Mouse (Mus musculus): ENCODE results near the gene Kif27. TPM values are rescaled to one million over a fixed set of nuclear protein-coding genes. Genes with fewer than 3 reads are reported as not detected.

The Kif27 gene
- polyA plus RNA-seq, 1 experiment from 2014 or later, result 1.4 TPM

DNA sequence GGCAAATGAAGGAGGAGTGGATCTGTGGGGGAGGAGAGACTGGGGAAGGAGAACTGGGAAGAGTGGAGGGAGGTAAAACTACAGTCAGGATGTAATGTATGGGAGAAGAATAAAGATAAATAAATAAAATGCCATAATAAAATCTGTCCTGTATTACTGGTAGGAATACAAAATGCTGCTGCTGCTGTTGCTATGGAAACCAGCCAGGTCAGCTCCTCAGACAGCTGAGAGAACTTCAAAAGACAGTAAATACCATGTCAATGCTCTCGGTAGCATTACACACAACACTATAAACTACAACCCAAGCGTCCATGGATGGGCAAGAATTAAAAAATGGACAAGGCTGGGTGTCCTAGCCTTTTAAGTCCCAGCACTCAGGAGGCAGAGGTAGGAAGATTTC, 41.2 kb downstream of the Kif27 start:
- WGBS, result 69% methylated on average over 2 of the region's 2 CpGs
- Histone ChIP-seq H3K36me3 (ENCODE audit: control insufficient read depth, insufficient read depth) (no peaks in the 10 kb centered on the region), H3K9ac (replicated peaks; ENCODE audit: low read depth, low read length) (no peak overlapping the region), H3K9me3 (ENCODE audit: control insufficient read depth, low read length) (no peaks in the 10 kb centered on the region), H3K4me1 (replicated peaks; ENCODE audit: control insufficient read depth, insufficient read depth, low read length) (no peaks in the 10 kb centered on the region), H3K4me2 (ENCODE audit: low read length) (no peak overlapping the region), H3K27ac (ENCODE audit: low read length) (no peak overlapping the region), H3K4me3 (replicated peaks; ENCODE audit: low read length) (no peak overlapping the region), H3K27me3 (replicated peaks; ENCODE audit: control insufficient read depth, insufficient read depth, low read length) (no peaks in the 10 kb centered on the region)
- ATAC-seq, result no peak

DNA sequence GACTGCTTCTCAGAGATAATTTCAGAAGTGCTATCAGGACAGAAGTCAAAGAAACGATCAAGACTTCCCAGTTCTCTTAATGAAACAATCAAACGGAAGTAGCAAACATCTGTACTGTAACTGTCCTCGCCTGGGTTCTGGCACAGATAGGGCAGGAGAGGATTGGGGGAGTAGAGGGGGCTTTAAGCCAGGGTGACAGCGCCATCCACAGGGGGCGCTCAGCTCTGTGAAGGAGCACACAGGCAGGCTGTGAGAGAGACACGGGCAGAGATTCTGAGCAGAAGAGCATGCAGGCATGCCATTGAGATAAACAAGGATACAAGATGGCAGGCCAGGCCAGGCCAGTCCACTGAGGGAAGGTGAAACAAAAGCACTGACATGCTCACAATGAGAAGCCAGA, 43.9 kb downstream of the Kif27 start:
- H3K27me3 ChIP-seq (replicated peaks; ENCODE audit: control insufficient read depth, insufficient read depth, low read length), result no peaks in the 10 kb centered on the region
- H3K36me3 ChIP-seq (ENCODE audit: control insufficient read depth, insufficient read depth), result no peaks in the 10 kb centered on the region
- ATAC-seq, result no peak
- no peak overlapping the region for H3K9ac ChIP-seq (replicated peaks; ENCODE audit: low read depth, low read length)
- no peak overlapping the region for H3K27ac ChIP-seq (ENCODE audit: low read length)
- WGBS, result 64% methylated on average over 6 of the region's 6 CpGs
- no peaks in the 10 kb centered on the region for H3K4me1 ChIP-seq (replicated peaks; ENCODE audit: control insufficient read depth, insufficient read depth, low read length)
- H3K4me2 ChIP-seq (ENCODE audit: low read length), result no peak overlapping the region
- H3K9me3 ChIP-seq (ENCODE audit: control insufficient read depth, low read length), result no peaks in the 10 kb centered on the region
- no peak overlapping the region for H3K4me3 ChIP-seq (replicated peaks; ENCODE audit: low read length)

DNA sequence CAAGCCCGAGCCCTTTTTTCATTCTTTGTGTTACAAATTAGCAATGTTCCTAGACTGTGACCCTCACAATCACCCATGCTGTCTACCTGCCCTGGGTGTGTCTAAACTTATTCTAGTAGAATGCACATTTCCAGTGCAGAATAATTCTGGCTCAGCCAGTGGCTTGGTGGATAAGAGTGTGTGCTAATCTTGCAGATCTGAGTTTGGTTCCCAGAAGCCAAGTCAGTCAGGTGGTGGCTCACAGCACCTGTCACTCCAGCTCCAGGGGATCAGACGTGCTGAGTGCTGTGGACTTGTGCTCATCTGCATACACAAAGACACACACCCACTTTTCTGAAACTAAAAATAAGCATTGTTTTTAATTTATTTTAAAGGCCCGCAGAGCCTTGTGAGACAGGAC, 45.2 kb downstream of the Kif27 start:
- WGBS, result 65% methylated on average over 3 of the region's 3 CpGs
- H3K9me3 ChIP-seq (ENCODE audit: control insufficient read depth, low read length), result no peaks in the 10 kb centered on the region
- H3K4me1 ChIP-seq (replicated peaks; ENCODE audit: control insufficient read depth, insufficient read depth, low read length), result no peaks in the 10 kb centered on the region
- no peak overlapping the region for H3K4me3 ChIP-seq (replicated peaks; ENCODE audit: low read length)
- no peak overlapping the region for H3K9ac ChIP-seq (replicated peaks; ENCODE audit: low read depth, low read length)
- ATAC-seq, result no peak
- no peaks in the 10 kb centered on the region for H3K27me3 ChIP-seq (replicated peaks; ENCODE audit: control insufficient read depth, insufficient read depth, low read length)
- no peak overlapping the region for H3K4me2 ChIP-seq (ENCODE audit: low read length)
- no peaks in the 10 kb centered on the region for H3K36me3 ChIP-seq (ENCODE audit: control insufficient read depth, insufficient read depth)
- no peak overlapping the region for H3K27ac ChIP-seq (ENCODE audit: low read length)

DNA sequence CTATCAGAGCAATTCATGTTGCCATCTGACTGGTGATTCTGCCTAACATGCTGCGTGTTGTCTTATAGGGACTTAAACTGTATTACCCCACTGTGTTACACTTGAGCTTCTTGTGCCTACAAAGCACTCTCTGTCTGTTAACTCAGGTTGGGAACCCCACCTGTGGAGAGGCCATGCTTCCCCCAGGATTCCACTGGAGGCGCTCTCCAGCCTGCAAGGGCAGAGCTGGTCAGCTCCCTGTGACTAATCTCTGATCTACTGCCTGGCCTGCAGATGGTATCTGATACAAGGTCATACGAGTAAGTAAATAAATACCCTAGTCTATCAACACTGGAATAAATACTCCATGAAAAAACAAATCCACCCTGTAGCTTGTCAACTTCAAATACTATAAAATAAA, 47.6 kb downstream of the Kif27 start:
- ATAC-seq, result no peak
- Histone ChIP-seq H3K27me3 (replicated peaks; ENCODE audit: control insufficient read depth, insufficient read depth, low read length) (no peaks in the 10 kb centered on the region), H3K27ac (ENCODE audit: low read length) (no peak overlapping the region), H3K9me3 (ENCODE audit: control insufficient read depth, low read length) (no peaks in the 10 kb centered on the region), H3K4me2 (ENCODE audit: low read length) (no peak overlapping the region), H3K4me3 (replicated peaks; ENCODE audit: low read length) (no peak overlapping the region), H3K4me1 (replicated peaks; ENCODE audit: control insufficient read depth, insufficient read depth, low read length) (no peaks in the 10 kb centered on the region), H3K9ac (replicated peaks; ENCODE audit: low read depth, low read length) (no peak overlapping the region), H3K36me3 (ENCODE audit: control insufficient read depth, insufficient read depth) (no peaks in the 10 kb centered on the region)
- WGBS, result 49% methylated on average over 3 of the region's 3 CpGs

DNA sequence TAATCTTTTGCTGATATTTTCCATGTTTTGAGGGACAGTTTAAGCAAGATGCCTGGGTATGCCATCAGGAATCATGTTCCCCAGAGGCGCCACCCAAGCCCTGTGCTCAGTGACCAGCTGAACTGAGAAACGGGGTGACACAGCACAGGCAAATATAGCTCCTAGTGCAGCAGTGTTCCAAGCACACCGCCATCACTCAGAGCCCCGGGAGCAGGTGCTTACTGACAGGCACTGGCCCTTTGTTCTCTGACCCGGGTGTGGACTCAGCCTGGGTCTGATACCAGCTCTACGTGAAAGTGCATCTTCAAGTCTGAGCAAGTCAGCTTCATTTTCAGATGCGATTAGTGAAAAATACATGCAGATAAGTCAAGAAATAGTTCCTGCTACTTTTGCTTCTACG, 49.4 kb downstream of the Kif27 start:
- H3K27me3 ChIP-seq (replicated peaks; ENCODE audit: control insufficient read depth, insufficient read depth, low read length), result no peaks in the 10 kb centered on the region
- WGBS, result 71% methylated on average over 8 of the region's 8 CpGs

DNA sequence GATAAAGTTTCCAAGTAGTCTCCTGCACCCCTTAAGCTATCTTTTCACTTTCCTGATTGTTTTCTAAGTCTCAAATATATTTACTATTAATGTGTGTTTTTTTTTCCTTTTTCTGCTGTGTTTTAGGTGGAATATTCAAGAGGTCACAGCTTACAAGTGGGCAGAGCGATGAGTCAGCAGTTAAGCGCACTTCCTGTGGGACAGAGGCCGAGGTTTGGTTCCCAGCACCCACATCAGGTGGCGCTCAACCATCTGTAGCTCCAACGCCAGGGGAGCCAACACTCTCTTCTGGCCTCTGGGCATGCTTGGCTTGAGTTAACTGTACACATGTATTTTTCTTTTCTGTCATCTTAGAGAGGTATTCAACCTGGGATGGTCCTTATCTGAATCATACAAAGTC, 51.5 kb downstream of the Kif27 start:
- no peaks in the 10 kb centered on the region for H3K27me3 ChIP-seq (replicated peaks; ENCODE audit: control insufficient read depth, insufficient read depth, low read length)
- no peak overlapping the region for H3K9ac ChIP-seq (replicated peaks; ENCODE audit: low read depth, low read length)
- no peaks in the 10 kb centered on the region for H3K4me1 ChIP-seq (replicated peaks; ENCODE audit: control insufficient read depth, insufficient read depth, low read length)
- no peak overlapping the region for H3K27ac ChIP-seq (ENCODE audit: low read length)
- H3K4me3 ChIP-seq (replicated peaks; ENCODE audit: low read length), result no peak overlapping the region
- no peaks in the 10 kb centered on the region for H3K9me3 ChIP-seq (ENCODE audit: control insufficient read depth, low read length)
- WGBS, result 92% methylated on average over 5 of the region's 5 CpGs
- no peaks in the 10 kb centered on the region for H3K36me3 ChIP-seq (ENCODE audit: control insufficient read depth, insufficient read depth)
- ATAC-seq, result no peak
- H3K4me2 ChIP-seq (ENCODE audit: low read length), result no peak overlapping the region

More for the DNA sequence above, 49.4 kb downstream of the Kif27 start:
- no peaks in the 10 kb centered on the region for H3K36me3 ChIP-seq (ENCODE audit: control insufficient read depth, insufficient read depth)
- no peaks in the 10 kb centered on the region for H3K4me1 ChIP-seq (replicated peaks; ENCODE audit: control insufficient read depth, insufficient read depth, low read length)
- H3K4me3 ChIP-seq (replicated peaks; ENCODE audit: low read length), result no peak overlapping the region
- H3K9me3 ChIP-seq (ENCODE audit: control insufficient read depth, low read length), result no peaks in the 10 kb centered on the region
- H3K9ac ChIP-seq (replicated peaks; ENCODE audit: low read depth, low read length), result no peak overlapping the region
- no peak overlapping the region for H3K4me2 ChIP-seq (ENCODE audit: low read length)
- no peak for ATAC-seq
- no peak overlapping the region for H3K27ac ChIP-seq (ENCODE audit: low read length)

DNA sequence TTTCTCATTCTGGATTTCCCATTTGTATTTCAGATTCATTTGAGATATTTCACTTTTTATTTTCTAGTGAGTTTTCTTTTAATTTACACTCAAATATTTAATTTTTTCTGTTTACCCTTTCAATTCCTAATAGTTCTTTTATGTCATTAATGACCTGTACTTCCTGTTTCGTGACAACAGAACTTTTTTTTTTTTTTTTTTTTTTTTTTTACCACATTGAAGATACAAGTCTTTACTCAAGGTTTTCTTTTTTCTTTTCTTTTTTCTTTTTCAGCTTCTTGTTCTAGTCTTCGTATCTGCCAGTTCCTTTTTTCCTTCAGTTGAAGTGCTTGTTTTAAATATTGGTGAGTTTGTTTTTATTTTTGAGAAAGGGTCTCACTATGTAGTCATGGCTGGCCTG, 53.7 kb downstream of the Kif27 start:
- Histone ChIP-seq H3K27ac (ENCODE audit: low read length) (no peak overlapping the region), H3K4me2 (ENCODE audit: low read length) (no peak overlapping the region), H3K4me1 (replicated peaks; ENCODE audit: control insufficient read depth, insufficient read depth, low read length) (no peaks in the 10 kb centered on the region), H3K9me3 (ENCODE audit: control insufficient read depth, low read length) (no peaks in the 10 kb centered on the region), H3K4me3 (replicated peaks; ENCODE audit: low read length) (no peak overlapping the region), H3K36me3 (ENCODE audit: control insufficient read depth, insufficient read depth) (no peaks in the 10 kb centered on the region), H3K9ac (replicated peaks; ENCODE audit: low read depth, low read length) (no peak overlapping the region), H3K27me3 (replicated peaks; ENCODE audit: control insufficient read depth, insufficient read depth, low read length) (no peaks in the 10 kb centered on the region)
- 87% methylated on average over 2 of the region's 2 CpGs for WGBS
- no peak for ATAC-seq

DNA sequence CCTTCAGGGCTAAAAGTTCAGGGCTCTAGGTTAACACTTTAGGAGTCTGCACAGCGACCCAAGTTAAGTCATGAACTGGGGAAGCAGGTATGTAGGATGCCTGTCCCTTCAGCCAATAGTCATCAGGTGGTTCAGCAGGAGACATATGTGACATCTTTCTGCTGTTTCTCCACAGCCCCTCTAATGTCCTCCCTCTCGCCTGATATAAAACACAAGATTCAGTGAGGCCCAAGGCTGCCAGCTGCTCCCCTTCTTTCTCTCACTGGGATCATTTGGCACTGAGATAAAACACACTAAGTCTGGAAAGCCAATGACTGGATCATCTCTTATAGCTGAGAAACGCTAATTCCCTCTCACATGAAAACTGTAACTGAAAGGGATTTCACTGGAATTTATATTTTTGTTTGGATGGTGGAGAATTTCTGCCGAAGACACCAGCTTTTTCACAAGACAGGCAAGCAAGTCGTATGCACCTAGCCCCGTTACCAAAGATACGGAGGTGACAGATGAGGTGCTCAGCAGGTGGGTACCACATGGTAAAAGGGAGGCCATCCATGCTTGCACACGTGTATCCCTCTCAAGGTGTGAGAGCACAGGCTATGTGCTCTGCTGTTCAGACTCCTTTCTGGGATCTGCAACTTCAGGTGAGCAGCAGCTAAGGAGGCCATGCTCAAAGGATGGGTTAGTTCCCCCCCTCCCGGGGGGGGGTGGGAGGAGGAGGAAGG, 56.3 kb downstream of the Kif27 start:
- 77% methylated on average over 9 of the region's 9 CpGs for WGBS
- H3K9me3 ChIP-seq (ENCODE audit: control insufficient read depth, low read length), result no peaks in the 10 kb centered on the region
- H3K27me3 ChIP-seq (replicated peaks; ENCODE audit: control insufficient read depth, insufficient read depth, low read length), result no peaks in the 10 kb centered on the region
- no peaks in the 10 kb centered on the region for H3K36me3 ChIP-seq (ENCODE audit: control insufficient read depth, insufficient read depth)
- H3K4me1 ChIP-seq (replicated peaks; ENCODE audit: control insufficient read depth, insufficient read depth, low read length), result no peaks in the 10 kb centered on the region
- H3K4me3 ChIP-seq (replicated peaks; ENCODE audit: low read length), result no peak overlapping the region
- H3K27ac ChIP-seq (ENCODE audit: low read length), result no peak overlapping the region
- no peak overlapping the region for H3K9ac ChIP-seq (replicated peaks; ENCODE audit: low read depth, low read length)
- H3K4me2 ChIP-seq (ENCODE audit: low read length), result no peak overlapping the region
- ATAC-seq, result no peak

DNA sequence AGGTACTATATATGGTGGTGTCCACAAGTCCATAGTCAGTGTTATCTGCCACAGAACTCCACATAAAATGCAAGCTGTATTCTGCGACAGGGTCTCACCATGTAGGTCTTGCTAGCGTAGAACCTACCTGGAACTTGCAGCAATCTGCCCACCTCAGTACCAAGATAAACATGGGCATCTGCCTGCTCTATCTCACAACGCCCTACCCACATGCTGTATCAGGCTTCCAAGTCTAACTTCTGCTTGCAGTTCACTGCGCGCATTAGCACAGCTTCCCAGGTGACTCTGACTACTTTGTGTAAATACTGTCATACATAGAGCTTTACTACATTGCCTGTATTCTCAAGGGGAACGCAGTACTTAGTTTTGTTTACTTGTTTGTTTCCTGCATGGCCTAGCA, 57.0 kb downstream of the Kif27 start:
- Histone ChIP-seq H3K27me3 (replicated peaks; ENCODE audit: control insufficient read depth, insufficient read depth, low read length) (no peaks in the 10 kb centered on the region), H3K4me1 (replicated peaks; ENCODE audit: control insufficient read depth, insufficient read depth, low read length) (no peaks in the 10 kb centered on the region), H3K27ac (ENCODE audit: low read length) (no peak overlapping the region), H3K9ac (replicated peaks; ENCODE audit: low read depth, low read length) (no peak overlapping the region), H3K4me2 (ENCODE audit: low read length) (no peak overlapping the region), H3K9me3 (ENCODE audit: control insufficient read depth, low read length) (no peaks in the 10 kb centered on the region), H3K4me3 (replicated peaks; ENCODE audit: low read length) (no peak overlapping the region), H3K36me3 (ENCODE audit: control insufficient read depth, insufficient read depth) (no peaks in the 10 kb centered on the region)
- no peak for ATAC-seq
- WGBS, result 97% methylated on average over 6 of the region's 6 CpGs

DNA sequence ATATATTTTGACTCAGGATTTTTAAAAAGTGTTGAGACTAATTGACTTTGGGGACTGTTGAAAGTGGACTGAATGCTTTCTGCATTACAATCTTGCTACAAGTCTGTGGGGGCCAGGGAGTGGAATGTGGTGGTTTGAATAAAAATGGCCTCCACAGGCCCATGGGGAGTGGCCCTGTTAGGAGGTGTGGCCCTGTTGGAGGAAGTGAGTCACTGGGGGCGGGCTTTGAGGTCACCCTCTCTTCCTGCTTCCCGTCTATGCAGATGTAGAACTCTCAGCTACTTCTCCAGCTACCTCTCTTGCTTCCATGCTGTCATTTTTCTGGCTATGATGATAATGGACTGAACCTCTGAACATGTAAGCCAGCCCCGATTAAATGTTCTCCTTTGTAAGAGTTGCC, 60.2 kb downstream of the Kif27 start:
- WGBS, result 94% methylated on average over 3 of the region's 3 CpGs
- Histone ChIP-seq H3K27me3 (replicated peaks; ENCODE audit: control insufficient read depth, insufficient read depth, low read length) (no peaks in the 10 kb centered on the region), H3K4me2 (ENCODE audit: low read length) (no peak overlapping the region), H3K4me3 (replicated peaks; ENCODE audit: low read length) (no peak overlapping the region), H3K9me3 (ENCODE audit: control insufficient read depth, low read length) (no peaks in the 10 kb centered on the region), H3K36me3 (ENCODE audit: control insufficient read depth, insufficient read depth) (no peaks in the 10 kb centered on the region), H3K27ac (ENCODE audit: low read length) (no peak overlapping the region), H3K4me1 (replicated peaks; ENCODE audit: control insufficient read depth, insufficient read depth, low read length) (no peaks in the 10 kb centered on the region), H3K9ac (replicated peaks; ENCODE audit: low read depth, low read length) (no peak overlapping the region)
- ATAC-seq, result no peak

All from forebrain, embryonic 16.5 days (tissue).